Mouse (Mus musculus) limb, embryonic 11.5 days (tissue): Measurements from ENCODE around the gene Gm6040. TPM values are rescaled to one million over a fixed set of nuclear protein-coding genes. Genes with fewer than 3 reads are reported as not detected.

Experiments
- ATAC-seq: fragments of 200-750 bp; cut with Nextera tagmentation; 2 replicates; pipeline ENCODE4 v1.8.0; 2017; ENCODE audit warnings: low read depth; ENCODE audit not compliant: insufficient number of reproducible peaks, low FRiP score, low TSS enrichment
- DNase-seq: peaks from one replicate; pipeline ENCODE4 v3.0.0-alpha.2; 2015; ENCODE audit warnings: low spot score
- H3K27ac ChIP-seq: fragments of 300-500 bp; sonication (generic); replicated peaks from 2 replicates; pipeline ENCODE4 v1.5.1; 2014; ENCODE audit warnings: low read depth, mild to moderate bottlenecking, low read length
- H3K27me3 ChIP-seq: fragments of 300-500 bp; sonication (generic); 2 replicates; pipeline ENCODE4 v1.6.1; 2014; ENCODE audit warnings: mild to moderate bottlenecking, low read length, mixed read lengths; ENCODE audit not compliant: control insufficient read depth, insufficient read depth
- H3K36me3 ChIP-seq: fragments of 300-500 bp; sonication (generic); 2 replicates; pipeline ENCODE4 v1.6.1; 2014; ENCODE audit warnings: mild to moderate bottlenecking, low read length, moderate library complexity, mixed read lengths; ENCODE audit not compliant: control insufficient read depth, insufficient read depth
- H3K4me1 ChIP-seq: fragments of 300-500 bp; sonication (generic); 2 replicates; pipeline ENCODE4 v1.6.1; 2014; ENCODE audit warnings: low read length, mixed read lengths; ENCODE audit not compliant: control insufficient read depth, insufficient read depth
- H3K4me2 ChIP-seq: fragments of 300-500 bp; sonication (generic); 2 replicates; pipeline ENCODE4 v1.6.1; 2014; ENCODE audit warnings: low read depth, mild to moderate bottlenecking, moderate library complexity; ENCODE audit not compliant: severe bottlenecking
- H3K4me3 ChIP-seq: fragments of 300-500 bp; sonication (generic); 2 replicates; pipeline ENCODE4 v1.5.1; 2014; ENCODE audit warnings: low read depth, low read length
- H3K9ac ChIP-seq: fragments of 300-500 bp; sonication (generic); 2 replicates; pipeline ENCODE4 v1.6.1; 2014; ENCODE audit warnings: mild to moderate bottlenecking, low read length
- H3K9me3 ChIP-seq: fragments of 300-500 bp; sonication (generic); 2 replicates; pipeline ENCODE4 v1.6.1; 2016; ENCODE audit warnings: low read length; ENCODE audit not compliant: control insufficient read depth
- WGBS: fragments of 180-500 bp; shearing (Covaris S2); extraction: QIAGEN DNeasy Blood & Tissue Kit; methylation state at CpG from one replicate; pipeline ENCODE4 v1.1.7; 2014; 5-methylcytosine and 5-hydroxymethylcytosine counted together
- polyA plus RNA-seq: library from polyadenylated mRNA; unstranded; fragments of >200 nt; fragmentation: Nextera tagmentation; extraction: Ambion mirVana; gene quantifications from 2 replicates; pipeline ENCODE4 v1.2.1, GENCODE M21; 2014

The Gm6040 gene
- not detected in 2 replicates for polyA plus RNA-seq

DNA sequence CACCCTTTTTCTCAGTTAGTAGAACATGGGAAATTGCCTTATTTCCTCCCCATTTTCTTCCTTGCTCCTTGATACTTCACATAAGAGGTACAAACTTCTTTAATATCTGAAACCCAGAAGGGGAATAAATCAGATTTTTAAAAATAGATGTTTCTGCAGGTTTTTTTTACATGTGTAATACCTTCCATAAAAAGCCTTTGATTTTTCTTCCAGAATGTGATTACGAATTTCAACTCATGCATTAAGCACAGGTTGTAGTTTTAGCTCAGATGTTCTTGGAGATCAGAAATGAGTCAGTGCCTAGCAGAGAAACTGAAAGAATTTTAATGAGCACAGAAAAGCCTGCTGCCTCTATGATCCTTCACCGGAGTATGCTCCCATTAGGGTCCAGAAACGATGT is at the start of gene Gm6040:
TSS of gene Gm6040 (minus strand) at position 101 of the 400 bp plus-strand sequence.
- Histone ChIP-seq H3K27me3 (no peaks in the 10 kb centered on the region), H3K4me2 (no peak within 1 kb of the TSS), H3K36me3 (no peaks in the 10 kb centered on the region), H3K4me3 (no peak within 1 kb of the TSS), H3K9ac (no peak within 1 kb of the TSS), H3K9me3 (peaks cover 7% of the 10 kb centered on the region; the same call in 1 of the 2 replicates), H3K4me1 (no peaks in the 10 kb centered on the region), H3K27ac (no peak within 1 kb of the TSS)
- no peak for ATAC-seq
- no peak for DNase-seq
- WGBS: 80% methylated on average over 3 of the region's 3 CpGs

DNA sequence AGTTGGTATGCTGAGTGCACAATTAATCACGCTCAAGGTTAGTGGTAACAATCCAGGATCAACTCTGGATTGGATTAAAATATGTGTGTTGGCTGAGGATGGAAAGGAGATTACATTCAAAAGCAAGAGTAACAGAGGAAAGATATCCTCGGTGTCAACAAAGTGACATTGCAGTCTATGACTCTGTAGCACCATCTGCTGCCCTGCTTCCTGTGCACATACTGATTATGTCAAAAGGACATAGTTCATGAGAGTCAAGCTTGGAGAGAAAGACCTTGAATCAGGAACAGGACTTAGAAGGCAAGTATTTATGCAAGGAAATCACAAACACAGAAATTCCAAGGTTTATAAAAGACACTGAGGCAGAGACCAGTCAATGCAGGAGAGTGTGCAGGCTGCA is 42.7 kb upstream of the Gm6040 start:
- Histone ChIP-seq H3K27ac (no peak overlapping the region), H3K4me3 (no peak overlapping the region), H3K9ac (no peak overlapping the region), H3K9me3 (no peaks in the 10 kb centered on the region; the same call in 1 of the 2 replicates), H3K27me3 (no peaks in the 10 kb centered on the region), H3K4me1 (no peaks in the 10 kb centered on the region), H3K36me3 (no peaks in the 10 kb centered on the region), H3K4me2 (no peak overlapping the region)
- 77% methylated on average over 2 of the region's 2 CpGs for WGBS
- ATAC-seq: no peak
- no peak for DNase-seq

GRCm38 (mm10) chr8:20944610-20945009 is 22.7 kb upstream of the Gm6040 start, which contains the start of gene AY761185:
Gene AY761185 (minus strand): TSS chr8:20944710.
- Histone ChIP-seq H3K36me3 (no peaks in the 10 kb centered on the region), H3K9me3 (peaks cover 8% of the 10 kb centered on the region), H3K4me3 (no peak within 1 kb of the TSS), H3K9ac (no peak within 1 kb of the TSS), H3K4me2 (no peak within 1 kb of the TSS), H3K4me1 (no peaks in the 10 kb centered on the region), H3K27ac (no peak within 1 kb of the TSS), H3K27me3 (no peaks in the 10 kb centered on the region)
- no peak for ATAC-seq
- DNase-seq: no peak
- WGBS: 77% methylated on average over 3 of the region's 3 CpGs

DNA sequence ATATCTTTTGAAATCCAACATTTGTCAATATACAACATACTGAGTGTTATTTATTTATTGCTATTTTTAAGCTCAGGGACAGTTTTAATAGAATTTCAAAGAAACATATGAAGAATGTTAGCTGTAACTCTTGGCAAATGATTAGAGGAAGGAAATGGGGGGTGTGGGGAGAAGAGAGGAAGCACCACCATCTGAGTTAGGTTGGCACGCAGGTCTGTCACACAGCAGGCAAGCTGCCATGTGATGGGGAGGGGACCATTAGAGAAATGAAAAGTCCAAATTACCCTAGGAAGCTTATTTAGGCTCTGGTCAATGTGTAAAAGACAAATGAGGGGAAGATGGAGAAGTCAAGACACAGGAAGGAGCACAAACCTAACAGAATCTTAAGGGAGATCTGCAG is 9.6 kb downstream of the Gm6040 start:
- Histone ChIP-seq H3K36me3 (no peaks in the 10 kb centered on the region), H3K4me2 (no peak overlapping the region), H3K9ac (no peak overlapping the region), H3K27ac (no peak overlapping the region), H3K4me1 (no peaks in the 10 kb centered on the region), H3K27me3 (no peaks in the 10 kb centered on the region), H3K4me3 (no peak overlapping the region), H3K9me3 (peaks cover 3% of the 10 kb centered on the region; the same call in 1 of the 2 replicates)
- no peak for ATAC-seq
- WGBS: 80% methylated on average over 1 of the region's 1 CpGs
- DNase-seq: no peak

DNA sequence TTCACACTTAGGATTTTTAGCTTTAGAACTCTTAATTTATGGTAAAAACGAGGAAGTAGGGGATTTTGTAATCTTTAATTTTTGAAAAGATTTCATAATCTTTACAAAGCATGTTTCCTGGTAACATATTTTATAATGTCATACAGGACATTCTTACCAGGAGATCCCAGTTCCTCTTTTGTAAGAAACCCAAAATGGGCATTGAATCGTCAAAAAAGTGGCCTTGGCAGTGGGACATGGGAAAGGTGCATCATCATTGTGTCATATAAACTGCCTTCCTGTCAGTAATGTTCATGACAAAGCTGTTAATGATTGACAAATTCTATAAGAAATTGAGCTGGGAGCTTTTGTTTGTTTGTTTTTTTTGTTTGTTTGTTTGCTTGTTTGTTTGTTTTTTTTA is 13.6 kb downstream of the Gm6040 start:
- 66% methylated on average over 2 of the region's 2 CpGs for WGBS
- H3K4me2 ChIP-seq: no peak overlapping the region
- no peaks in the 10 kb centered on the region for H3K27me3 ChIP-seq
- no peak overlapping the region for H3K27ac ChIP-seq
- no peak overlapping the region for H3K9ac ChIP-seq
- ATAC-seq (no peak), DNase-seq (no peak)
- 0 out of 2 replicates have a peak, but pooled peaks cover 2% of the 10 kb centered on the region for H3K9me3 ChIP-seq
- no peak overlapping the region for H3K4me3 ChIP-seq
- H3K4me1 ChIP-seq: no peaks in the 10 kb centered on the region
- H3K36me3 ChIP-seq: no peaks in the 10 kb centered on the region

- ATAC-seq (no peak), DNase-seq (no peak)
- Histone ChIP-seq H3K4me3 (no peak overlapping the region), H3K27me3 (no peaks in the 10 kb centered on the region), H3K9ac (no peak overlapping the region), H3K4me1 (no peaks in the 10 kb centered on the region), H3K9me3 (0 out of 2 replicates have a peak, but pooled peaks cover 2% of the 10 kb centered on the region), H3K36me3 (no peaks in the 10 kb centered on the region), H3K4me2 (no peak overlapping the region), H3K27ac (no peak overlapping the region)
- 94% methylated on average over 2 of the region's 2 CpGs for WGBS
These were observed 14.8 kb downstream of the Gm6040 start for GRCm38 (mm10) chr8:20907119-20907518.

DNA sequence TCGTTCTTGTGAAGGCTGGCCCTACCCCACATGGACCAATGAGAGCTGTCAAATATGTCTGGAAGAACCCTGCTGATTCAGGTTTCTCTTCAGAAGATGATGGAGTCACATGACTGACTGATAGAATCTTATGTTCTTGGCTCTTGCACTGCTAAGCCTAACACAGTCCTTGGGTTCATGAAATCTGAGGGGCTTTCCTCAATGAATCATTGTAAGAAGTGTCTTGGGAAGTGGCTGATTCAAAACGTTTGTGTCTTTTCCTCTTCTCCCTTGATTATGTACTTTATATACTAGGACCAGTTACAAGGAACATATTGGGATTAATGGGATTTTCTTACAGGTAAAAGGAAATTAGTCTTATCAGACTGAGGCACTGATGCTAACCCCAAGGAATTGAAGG is 19.3 kb downstream of the Gm6040 start, which contains the start of gene Gm15056:
TSS of gene Gm15056 (minus strand) at position 101 of the 400 bp plus-strand sequence.
- 68% methylated on average over 2 of the region's 2 CpGs for WGBS
- no peak for ATAC-seq
- Histone ChIP-seq H3K27me3 (no peaks in the 10 kb centered on the region), H3K9ac (no peak within 1 kb of the TSS), H3K4me3 (no peak within 1 kb of the TSS), H3K4me1 (no peaks in the 10 kb centered on the region), H3K27ac (no peak within 1 kb of the TSS), H3K4me2 (no peak within 1 kb of the TSS), H3K9me3 (0 out of 2 replicates have a peak, but pooled peaks cover 2% of the 10 kb centered on the region), H3K36me3 (no peaks in the 10 kb centered on the region)
- DNase-seq: no peak

- H3K9me3 ChIP-seq: peaks cover 3% of the 10 kb centered on the region; the same call in 1 of the 2 replicates
- ATAC-seq: no peak
- WGBS: 88% methylated on average over 2 of the region's 2 CpGs
These were observed 29.5 kb downstream of the Gm6040 start, which contains the start of gene Defb33 for GRCm38 (mm10) chr8:20892369-20892768. Gene Defb33 (plus strand): TSS chr8:20892669.

DNA sequence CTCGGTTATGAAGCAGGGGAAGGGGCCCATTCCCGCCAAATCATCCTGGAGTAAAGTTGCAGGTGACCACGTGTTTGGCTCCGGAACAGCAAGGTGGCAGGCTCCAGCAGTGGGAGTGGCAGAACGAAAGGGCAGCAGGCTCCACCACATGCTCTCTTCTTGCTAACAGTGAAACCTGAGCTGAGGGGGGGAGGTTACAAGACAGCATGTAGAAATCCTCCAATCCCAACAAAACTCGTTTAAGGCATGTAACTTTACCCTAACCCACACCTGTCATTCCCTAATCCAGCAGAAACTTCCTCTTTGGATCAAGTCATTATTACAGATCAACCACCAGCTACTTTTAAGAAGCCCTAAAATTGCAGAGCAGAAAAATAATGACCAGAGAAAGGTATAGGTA is 47.3 kb downstream of the Gm6040 start:
- Histone ChIP-seq H3K36me3 (no peaks in the 10 kb centered on the region), H3K9me3 (no peaks in the 10 kb centered on the region), H3K4me3 (no peak overlapping the region), H3K27ac (no peak overlapping the region), H3K9ac (no peak overlapping the region), H3K4me2 (no peak overlapping the region), H3K4me1 (no peaks in the 10 kb centered on the region), H3K27me3 (no peaks in the 10 kb centered on the region)
- WGBS: 39% methylated on average over 6 of the region's 6 CpGs
- ATAC-seq (no peak), DNase-seq (no peak)

More at GRCm38 (mm10) chr8:20892369-20892768, 29.5 kb downstream of the Gm6040 start, which contains the start of gene Defb33:
- Histone ChIP-seq H3K4me2 (no peak within 1 kb of the TSS), H3K9ac (no peak within 1 kb of the TSS), H3K27me3 (no peaks in the 10 kb centered on the region), H3K4me3 (no peak within 1 kb of the TSS), H3K36me3 (no peaks in the 10 kb centered on the region), H3K4me1 (no peaks in the 10 kb centered on the region), H3K27ac (no peak within 1 kb of the TSS)
- DNase-seq: no peak
